Mouse (Mus musculus) heart, postnatal 0 days (tissue): ENCODE measurements around the gene Gm42791.

Experiments used
- CTCF ChIP-seq: IDR thresholded peaks from 2 replicates; pipeline ENCODE4 v1.5.1; 2016; ENCODE audit warnings: antibody characterized with exemption, control low read depth, low read depth
- EP300 ChIP-seq: IDR thresholded peaks from 2 replicates; pipeline ENCODE4 v1.6.1; 2016; ENCODE audit warnings: antibody characterized with exemption, low read depth

DNA sequence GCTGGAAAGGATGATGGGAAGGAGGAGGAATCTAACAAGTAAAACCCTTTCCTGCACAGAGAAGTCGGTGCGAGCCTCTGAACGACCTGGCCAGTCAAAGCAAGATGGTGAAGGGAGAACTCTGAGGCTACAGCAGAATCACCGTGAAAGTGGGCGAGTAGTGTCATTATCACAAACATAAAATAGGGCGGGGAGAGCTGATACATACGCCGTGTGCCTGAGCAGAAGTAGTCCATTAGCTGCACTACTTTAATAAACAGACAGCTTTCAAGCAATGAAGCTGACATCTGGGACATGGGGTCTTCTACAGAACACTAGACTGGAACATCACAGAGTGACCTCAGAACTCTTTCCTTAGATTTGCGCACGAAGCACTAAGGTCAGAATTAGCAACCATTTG, 98.4 kb downstream of the Gm42791 start:
- TF ChIP-seq CTCF (no peak), EP300 (no peak)
